In the genomic region with DNA sequence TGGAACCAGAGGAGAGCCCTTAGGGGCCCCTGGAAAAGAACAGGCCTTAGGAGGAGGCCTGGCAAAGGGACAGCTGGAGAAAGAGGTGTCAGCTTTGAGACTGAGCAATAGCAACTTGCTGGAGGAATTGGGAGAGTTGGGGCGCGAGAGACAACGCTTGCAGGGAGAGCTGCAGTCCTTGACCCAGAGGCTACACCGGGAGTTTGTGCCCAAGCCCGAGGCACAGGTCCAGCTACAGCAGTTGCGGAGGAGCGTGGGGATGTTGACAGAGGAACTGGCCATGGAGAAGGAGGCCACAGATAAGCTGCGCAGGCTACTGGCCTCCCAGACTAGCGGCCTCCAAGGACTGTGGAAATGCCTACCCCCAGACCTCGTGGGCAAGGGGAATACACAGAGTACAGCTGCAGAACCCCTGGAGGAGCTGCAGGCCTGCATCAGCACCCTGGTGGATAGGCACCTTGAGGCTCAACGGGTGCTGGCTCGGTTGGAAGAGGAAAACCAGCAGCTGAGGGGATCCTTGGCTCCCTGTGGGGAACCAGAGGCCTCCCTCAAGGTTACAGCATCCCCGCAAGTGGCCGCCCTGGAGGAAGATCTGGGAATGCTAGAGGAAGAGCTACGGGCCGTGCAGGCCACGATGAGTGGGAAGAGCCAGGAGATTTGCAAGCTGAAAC, we compare ENCODE assay signal across 9 mouse cellular contexts. TPM values are rescaled to one million over a fixed set of nuclear protein-coding genes. Genes with fewer than 3 reads are reported as not detected.
DNase-seq lines count a peak whose midpoint lies in the region; ATAC-seq and TF ChIP-seq lines count a peak whose summit lies in the region.
"Had no signal": no experiment of that assay in that cellular context is flagged by ENCODE, and none has a peak within 500 bp of the region (broad histone marks: within the 10 kb centered on the region; RNA-seq: fewer than 3 reads in every experiment).

No protein-coding gene starts in this region.

- no peak for TF ChIP-seq EP300 in heart, adult 2 months (IDR thresholded peaks at IDR 0.05; ENCODE audit: insufficient read depth, low read depth, low read length)
- no peak for TF ChIP-seq EP300 in heart, postnatal 0 days (IDR thresholded peaks at IDR 0.05; ENCODE audit: low read depth)

- H3K4me2 ChIP-seq in heart, postnatal 0 days (ENCODE audit: low read depth, low read length), result peak overlapping the region; percentile 48
- H3K4me2 ChIP-seq in midbrain, embryonic 13.5 days (replicated peaks), result peak overlapping the region; percentile 47

- H3K79me2 ChIP-seq in heart, adult 2 months (replicated peaks; ENCODE audit: control insufficient read depth, insufficient read depth, low read length), result no peaks in the 10 kb centered on the region

- H3K27me3 ChIP-seq in heart, adult 2 months (ENCODE audit: control insufficient read depth, insufficient read depth, low read length), result no peaks in the 10 kb centered on the region
- peaks cover 35% of the 10 kb centered on the region for H3K27me3 ChIP-seq in heart, postnatal 0 days (ENCODE audit: control insufficient read depth, insufficient read depth, low read length)
- peaks cover 22% of the 10 kb centered on the region for H3K27me3 ChIP-seq in midbrain, embryonic 13.5 days

- intact Hi-C loops in heart, adult 2 months (cut with DNase I), result no loop called here

- no peaks in the 10 kb centered on the region for H3K36me3 ChIP-seq in heart, adult 2 months (ENCODE audit: control insufficient read depth, insufficient read depth, low read length)
- H3K36me3 ChIP-seq in heart, postnatal 0 days (replicated peaks; ENCODE audit: control insufficient read depth, insufficient read depth, low read length), result no peaks in the 10 kb centered on the region
- no peaks in the 10 kb centered on the region for H3K36me3 ChIP-seq in midbrain, embryonic 13.5 days

- DNase-seq in heart, adult 2 months, result peak; percentile 34 to 46
- DNase-seq in heart, adult 8-10 months (ENCODE audit: low spot score), result no peak
- DNase-seq in adrenal gland, postnatal 10 days, result peak; percentile 42
- DNase-seq in heart, postnatal 0 days (ENCODE audit: low spot score), result no peak
- no peak for DNase-seq in cerebellum, adult 11-12 months
- no peak for DNase-seq in frontal cortex, postnatal 25 days (ENCODE audit: low spot score in 2 of 2)
- DNase-seq: kidney, postnatal 10 days had no signal

- TF ChIP-seq CTCF in heart, adult 2 months (IDR thresholded peaks at IDR 0.05), result no peak
- TF ChIP-seq CTCF in heart, postnatal 0 days (IDR thresholded peaks at IDR 0.05; ENCODE audit: low read depth), result no peak

- no peak for ATAC-seq in heart, postnatal 0 days (ENCODE audit: insufficient read depth, low read depth)
- no peak for ATAC-seq in midbrain, embryonic 13.5 days
- no peak for ATAC-seq in megakaryocyte progenitor cell, adult 5-6 weeks (replicated peaks; ENCODE audit: poor library complexity)

- H3K4me3 ChIP-seq in heart, adult 2 months, result peak overlapping the region; percentile 37
- H3K4me3 ChIP-seq in heart, postnatal 0 days (ENCODE audit: low read depth, low read length), result peak overlapping the region; percentile 21
- peak overlapping the region; percentile 19; the same call in 1 of the 2 replicates for H3K4me3 ChIP-seq in midbrain, embryonic 13.5 days (replicated peaks)

- H3K4me1 ChIP-seq in heart, adult 2 months (ENCODE audit: control insufficient read depth, insufficient read depth, low read length), result no peaks in the 10 kb centered on the region
- H3K4me1 ChIP-seq in heart, postnatal 0 days (ENCODE audit: control insufficient read depth, insufficient read depth), result no peaks in the 10 kb centered on the region
- H3K4me1 ChIP-seq in midbrain, embryonic 13.5 days (replicated peaks), result peaks cover 7% of the 10 kb centered on the region

- no peak for TF ChIP-seq POLR2A in heart, adult 2 months (IDR thresholded peaks at IDR 0.05; ENCODE audit: insufficient read depth, low read depth, low read length)

- H3K27ac ChIP-seq in heart, adult 2 months, result no peak overlapping the region; the same call in 1 of the 2 replicates
- no peak overlapping the region for H3K27ac ChIP-seq in heart, postnatal 0 days (ENCODE audit: low read depth)
- no peak overlapping the region for H3K27ac ChIP-seq in midbrain, embryonic 13.5 days

- WGBS in heart, adult 2 months, result 44% methylated on average over 17 of the region's 17 CpGs
- WGBS in heart, postnatal 0 days, result 40% methylated on average over 17 of the region's 17 CpGs
- 65% methylated on average over 17 of the region's 17 CpGs for WGBS in midbrain, embryonic 13.5 days

- no peaks in the 10 kb centered on the region for H3K9me3 ChIP-seq in heart, postnatal 0 days (replicated peaks; ENCODE audit: control insufficient read depth, low read length)
- H3K9me3 ChIP-seq in midbrain, embryonic 13.5 days, result no peaks in the 10 kb centered on the region

- H3K9ac ChIP-seq in heart, adult 2 months (ENCODE audit: low read depth, low read length), result peak overlapping the region; percentile 11; the same call in 1 of the 2 replicates
- H3K9ac ChIP-seq in heart, postnatal 0 days (replicated peaks; ENCODE audit: low read depth, low read length), result no peak overlapping the region
- H3K9ac ChIP-seq in midbrain, embryonic 13.5 days (replicated peaks), result no peak overlapping the region

RNA-seq across cellular contexts. Expression of a gene that starts 11.9 kb away (rescaled TPM):
- total RNA-seq in heart, adult 2 months (2021), result 10 to 100 TPM; 10.3 to 11.7 TPM
- 20.6 and 20.7 TPM in 2 replicates for polyA plus RNA-seq in heart, adult 2 months (2012; rRNA removed)
- total RNA-seq in heart, adult 8-10 months (2022), result 10 to 100 TPM; 12.6 to 15.1 (median 14.5) TPM
- total RNA-seq in adrenal gland, postnatal 10 days (2021), result 10 to 100 TPM; 22.0 to 32.0 TPM
- total RNA-seq in heart, postnatal 0 days (2014; rRNA removed; ENCODE audit: low replicate concordance), result 13.8 and 17.4 TPM in 2 replicates
- 19.3 and 22.5 TPM in 2 replicates for polyA plus RNA-seq in heart, postnatal 0 days (2015; fragmentation: Nextera tagmentation; extraction: Ambion mirVana)
- 33.9 and 36.7 TPM in 2 replicates for polyA plus RNA-seq in midbrain, embryonic 13.5 days (2015; fragmentation: Nextera tagmentation; extraction: Ambion mirVana)
- total RNA-seq in megakaryocyte progenitor cell, adult 5-6 weeks (2015), result 4.0 and 8.1 TPM in 2 replicates
- 2.6 and 6.7 TPM in 2 replicates for total RNA-seq in megakaryocyte progenitor cell, adult 5-6 weeks (2017)

RNA-seq across cellular contexts. Expression of a gene that starts 14.4 kb away (rescaled TPM):
- total RNA-seq in heart, adult 2 months (2021), result 1 to 10 TPM in 1 of 2 experiments, under 1 TPM in 1; 0.80 to 1.2 TPM
- 1.2 and 1.5 TPM in 2 replicates for polyA plus RNA-seq in heart, adult 2 months (2012; rRNA removed)
- total RNA-seq in heart, adult 8-10 months (2022), result 1 to 10 TPM in 3 of 4 experiments, under 1 TPM in 1; 0.57 to 2.1 (median 1.6) TPM
- 1 to 10 TPM; 1.5 to 1.9 TPM for total RNA-seq in adrenal gland, postnatal 10 days (2021)
- total RNA-seq in heart, postnatal 0 days (2014; rRNA removed; ENCODE audit: low replicate concordance), result 0.39 and 0.88 TPM in 2 replicates
- 0.31 and 0.32 TPM in 2 replicates for polyA plus RNA-seq in heart, postnatal 0 days (2015; fragmentation: Nextera tagmentation; extraction: Ambion mirVana)
- 0.58 and 0.59 TPM in 2 replicates for polyA plus RNA-seq in midbrain, embryonic 13.5 days (2015; fragmentation: Nextera tagmentation; extraction: Ambion mirVana)
- total RNA-seq in megakaryocyte progenitor cell, adult 5-6 weeks (2015), result not detected in 2 replicates
- not detected in 2 replicates for total RNA-seq in megakaryocyte progenitor cell, adult 5-6 weeks (2017)

RNA-seq across cellular contexts. Expression of a gene that starts 24.1 kb away (rescaled TPM):
- total RNA-seq in heart, adult 2 months (2021), result 1 to 10 TPM; 2.6 to 3.1 TPM
- 4.8 and 5.0 TPM in 2 replicates for polyA plus RNA-seq in heart, adult 2 months (2012; rRNA removed)
- 1 to 10 TPM; 2.9 to 4.0 (median 3.2) TPM for total RNA-seq in heart, adult 8-10 months (2022)
- 1 to 10 TPM; 3.1 to 5.3 TPM for total RNA-seq in adrenal gland, postnatal 10 days (2021)
- total RNA-seq in heart, postnatal 0 days (2014; rRNA removed; ENCODE audit: low replicate concordance), result 2.5 and 9.9 TPM in 2 replicates
- 6.9 and 7.9 TPM in 2 replicates for polyA plus RNA-seq in heart, postnatal 0 days (2015; fragmentation: Nextera tagmentation; extraction: Ambion mirVana)
- polyA plus RNA-seq in midbrain, embryonic 13.5 days (2015; fragmentation: Nextera tagmentation; extraction: Ambion mirVana), result 10.1 and 10.6 TPM in 2 replicates
- total RNA-seq in megakaryocyte progenitor cell, adult 5-6 weeks (2015), result 0.59 TPM in 1 of 2 replicates, not detected in the other
- not detected in 2 replicates for total RNA-seq in megakaryocyte progenitor cell, adult 5-6 weeks (2017)

RNA-seq across cellular contexts. Expression of a gene that starts 38.9 kb away (rescaled TPM):
- under 1 TPM; 0.70 to 0.91 TPM for total RNA-seq in heart, adult 2 months (2021)
- polyA plus RNA-seq in heart, adult 2 months (2012; rRNA removed), result 1.5 and 2.9 TPM in 2 replicates
- under 1 TPM; 0.22 to 0.43 (median 0.33) TPM for total RNA-seq in heart, adult 8-10 months (2022)
- 1 to 10 TPM; 1.8 to 2.0 TPM for total RNA-seq in adrenal gland, postnatal 10 days (2021)
- total RNA-seq in heart, postnatal 0 days (2014; rRNA removed; ENCODE audit: low replicate concordance), result 0.46 and 4.2 TPM in 2 replicates
- 0.37 and 0.45 TPM in 2 replicates for polyA plus RNA-seq in heart, postnatal 0 days (2015; fragmentation: Nextera tagmentation; extraction: Ambion mirVana)
- polyA plus RNA-seq in midbrain, embryonic 13.5 days (2015; fragmentation: Nextera tagmentation; extraction: Ambion mirVana), result 0.71 and 0.81 TPM in 2 replicates
- 0.79 and 1.2 TPM in 2 replicates for total RNA-seq in megakaryocyte progenitor cell, adult 5-6 weeks (2015)
- total RNA-seq in megakaryocyte progenitor cell, adult 5-6 weeks (2017), result 0.07 TPM in 1 of 2 replicates, not detected in the other

RNA-seq across cellular contexts. Expression of a gene that starts 43.1 kb away (rescaled TPM):
- total RNA-seq in heart, adult 2 months (2021), result 10 to 100 TPM; 22.4 to 24.4 TPM
- 21.2 and 33.5 TPM in 2 replicates for polyA plus RNA-seq in heart, adult 2 months (2012; rRNA removed)
- total RNA-seq in heart, adult 8-10 months (2022), result 10 to 100 TPM; 22.8 to 25.7 (median 24.0) TPM
- total RNA-seq in adrenal gland, postnatal 10 days (2021), result 10 to 100 TPM; 28.0 to 32.7 TPM
- 9.7 and 25.4 TPM in 2 replicates for total RNA-seq in heart, postnatal 0 days (2014; rRNA removed; ENCODE audit: low replicate concordance)
- polyA plus RNA-seq in heart, postnatal 0 days (2015; fragmentation: Nextera tagmentation; extraction: Ambion mirVana), result 21.7 and 23.0 TPM in 2 replicates
- polyA plus RNA-seq in midbrain, embryonic 13.5 days (2015; fragmentation: Nextera tagmentation; extraction: Ambion mirVana), result 38.4 and 38.8 TPM in 2 replicates
- 31.2 and 35.2 TPM in 2 replicates for total RNA-seq in megakaryocyte progenitor cell, adult 5-6 weeks (2015)
- total RNA-seq in megakaryocyte progenitor cell, adult 5-6 weeks (2017), result 19.8 and 27.7 TPM in 2 replicates

Comparison
In these comparisons a context has a peak if more than half of its experiments do, and no peak if none do; other contexts are left out.
1. DNase-seq: peak in heart, adult 2 months (2 of 2) and adrenal gland, postnatal 10 days (single experiment); none in heart, adult 8-10 months (single experiment), heart, postnatal 0 days (single experiment), cerebellum, adult 11-12 months (single experiment) and frontal cortex, postnatal 25 days (0 of 2).
2. Peak in every context shown above with its lines, with median percentiles within 50 percentile points of each other: H3K4me3 ChIP-seq.